Mouse (Mus musculus): ENCODE results near the gene Phf24. TPM values are rescaled to one million over a fixed set of nuclear protein-coding genes. Genes with fewer than 3 reads are reported as not detected.

The Phf24 gene
- 2.2 and 2.9 TPM in 2 replicates for polyA plus RNA-seq (2014; fragmentation: Nextera tagmentation; extraction: Ambion mirVana)

- ATAC-seq (ENCODE audit: low FRiP score) (peak; percentile 87), DNase-seq (ENCODE audit: low spot score, missing footprints) (peak; percentile 94)
- Histone ChIP-seq H3K4me3 (ENCODE audit: low read depth, low read length) (peak within 1 kb of the TSS; percentile 62), H3K27ac (ENCODE audit: low read depth, low read length) (no peak within 1 kb of the TSS), H3K4me1 (ENCODE audit: control insufficient read depth, insufficient read depth, low read length) (peaks cover 3% of the 10 kb centered on the region; the same call in 1 of the 2 replicates), H3K4me2 (peak within 1 kb of the TSS; percentile 81), H3K27me3 (ENCODE audit: control insufficient read depth, insufficient read depth, low read length) (peaks cover 21% of the 10 kb centered on the region), H3K9me3 (ENCODE audit: control insufficient read depth, low read length) (no peaks in the 10 kb centered on the region), H3K9ac (ENCODE audit: low read length) (peak within 1 kb of the TSS; percentile 76), H3K36me3 (ENCODE audit: control insufficient read depth, insufficient read depth, low read length) (no peaks in the 10 kb centered on the region)
- WGBS: under 1% methylated on average over 45 of the region's 90 CpGs
These were observed at the start of gene Phf24 for GRCm38 (mm10) chr4:42916617-42917401. Phf24 (plus strand) TSS chr4:42916660.

GRCm38 (mm10) chr4:42867390-42867789, 49.1 kb upstream of the Phf24 start:
- DNase-seq (ENCODE audit: low spot score, missing footprints) (no peak), ATAC-seq (ENCODE audit: low FRiP score) (no peak)
- Histone ChIP-seq H3K9ac (ENCODE audit: low read length) (no peak overlapping the region), H3K36me3 (ENCODE audit: control insufficient read depth, insufficient read depth, low read length) (no peaks in the 10 kb centered on the region), H3K4me1 (ENCODE audit: control insufficient read depth, insufficient read depth, low read length) (no peaks in the 10 kb centered on the region), H3K27ac (ENCODE audit: low read depth, low read length) (no peak overlapping the region), H3K4me2 (no peak overlapping the region), H3K9me3 (ENCODE audit: control insufficient read depth, low read length) (no peaks in the 10 kb centered on the region), H3K27me3 (ENCODE audit: control insufficient read depth, insufficient read depth, low read length) (no peaks in the 10 kb centered on the region), H3K4me3 (ENCODE audit: low read depth, low read length) (no peak overlapping the region)
- WGBS: 80% methylated on average over 3 of the region's 3 CpGs

GRCm38 (mm10) chr4:42868193-42868592, 48.3 kb upstream of the Phf24 start:
- Histone ChIP-seq H3K4me1 (ENCODE audit: control insufficient read depth, insufficient read depth, low read length) (no peaks in the 10 kb centered on the region), H3K4me3 (ENCODE audit: low read depth, low read length) (no peak overlapping the region), H3K27ac (ENCODE audit: low read depth, low read length) (no peak overlapping the region), H3K36me3 (ENCODE audit: control insufficient read depth, insufficient read depth, low read length) (no peaks in the 10 kb centered on the region), H3K27me3 (ENCODE audit: control insufficient read depth, insufficient read depth, low read length) (no peaks in the 10 kb centered on the region), H3K4me2 (no peak overlapping the region), H3K9me3 (ENCODE audit: control insufficient read depth, low read length) (no peaks in the 10 kb centered on the region), H3K9ac (ENCODE audit: low read length) (no peak overlapping the region)
- ATAC-seq (ENCODE audit: low FRiP score) (no peak), DNase-seq (ENCODE audit: low spot score, missing footprints) (no peak)
- WGBS: 83% methylated on average over 5 of the region's 5 CpGs

GRCm38 (mm10) chr4:42870748-42871147, 45.7 kb upstream of the Phf24 start:
- H3K36me3 ChIP-seq (ENCODE audit: control insufficient read depth, insufficient read depth, low read length): no peaks in the 10 kb centered on the region
- H3K4me3 ChIP-seq (ENCODE audit: low read depth, low read length): no peak overlapping the region
- no peaks in the 10 kb centered on the region for H3K4me1 ChIP-seq (ENCODE audit: control insufficient read depth, insufficient read depth, low read length)
- H3K27ac ChIP-seq (ENCODE audit: low read depth, low read length): no peak overlapping the region
- no peaks in the 10 kb centered on the region for H3K9me3 ChIP-seq (ENCODE audit: control insufficient read depth, low read length)
- 81% methylated on average over 5 of the region's 5 CpGs for WGBS
- no peak overlapping the region for H3K9ac ChIP-seq (ENCODE audit: low read length)
- ATAC-seq (ENCODE audit: low FRiP score) (no peak), DNase-seq (ENCODE audit: low spot score, missing footprints) (peak; percentile 84)
- no peak overlapping the region for H3K4me2 ChIP-seq
- H3K27me3 ChIP-seq (ENCODE audit: control insufficient read depth, insufficient read depth, low read length): no peaks in the 10 kb centered on the region

- H3K27me3 ChIP-seq (ENCODE audit: control insufficient read depth, insufficient read depth, low read length): no peaks in the 10 kb centered on the region
These were observed 44.3 kb upstream of the Phf24 start for GRCm38 (mm10) chr4:42872151-42872550.

GRCm38 (mm10) chr4:42872746-42873435, 43.6 kb upstream of the Phf24 start:
- Histone ChIP-seq H3K9me3 (ENCODE audit: control insufficient read depth, low read length) (no peaks in the 10 kb centered on the region), H3K4me3 (ENCODE audit: low read depth, low read length) (no peak overlapping the region), H3K27ac (ENCODE audit: low read depth, low read length) (no peak overlapping the region), H3K4me1 (ENCODE audit: control insufficient read depth, insufficient read depth, low read length) (no peaks in the 10 kb centered on the region), H3K36me3 (ENCODE audit: control insufficient read depth, insufficient read depth, low read length) (no peaks in the 10 kb centered on the region), H3K9ac (ENCODE audit: low read length) (no peak overlapping the region), H3K27me3 (ENCODE audit: control insufficient read depth, insufficient read depth, low read length) (no peaks in the 10 kb centered on the region), H3K4me2 (no peak overlapping the region)
- no peak for ATAC-seq (ENCODE audit: low FRiP score)
- no peak for DNase-seq (ENCODE audit: low spot score, missing footprints)
- WGBS: 85% methylated on average over 16 of the region's 16 CpGs

More at GRCm38 (mm10) chr4:42872151-42872550, 44.3 kb upstream of the Phf24 start:
- ATAC-seq (ENCODE audit: low FRiP score) (no peak), DNase-seq (ENCODE audit: low spot score, missing footprints) (no peak)
- H3K4me2 ChIP-seq: no peak overlapping the region
- H3K27ac ChIP-seq (ENCODE audit: low read depth, low read length): no peak overlapping the region
- H3K4me1 ChIP-seq (ENCODE audit: control insufficient read depth, insufficient read depth, low read length): no peaks in the 10 kb centered on the region
- 90% methylated on average over 7 of the region's 7 CpGs for WGBS
- H3K4me3 ChIP-seq (ENCODE audit: low read depth, low read length): no peak overlapping the region
- no peak overlapping the region for H3K9ac ChIP-seq (ENCODE audit: low read length)
- H3K36me3 ChIP-seq (ENCODE audit: control insufficient read depth, insufficient read depth, low read length): no peaks in the 10 kb centered on the region
- no peaks in the 10 kb centered on the region for H3K9me3 ChIP-seq (ENCODE audit: control insufficient read depth, low read length)

- no peak for DNase-seq (ENCODE audit: low spot score, missing footprints)
- H3K36me3 ChIP-seq (ENCODE audit: control insufficient read depth, insufficient read depth, low read length): no peaks in the 10 kb centered on the region
- H3K4me2 ChIP-seq: no peak within 1 kb of the TSS
- H3K27ac ChIP-seq (ENCODE audit: low read depth, low read length): no peak within 1 kb of the TSS
- no peaks in the 10 kb centered on the region for H3K9me3 ChIP-seq (ENCODE audit: control insufficient read depth, low read length)
- H3K4me1 ChIP-seq (ENCODE audit: control insufficient read depth, insufficient read depth, low read length): no peaks in the 10 kb centered on the region
- no peaks in the 10 kb centered on the region for H3K27me3 ChIP-seq (ENCODE audit: control insufficient read depth, insufficient read depth, low read length)
- no peak within 1 kb of the TSS for H3K9ac ChIP-seq (ENCODE audit: low read length)
- ATAC-seq (ENCODE audit: low FRiP score): no peak
- no peak within 1 kb of the TSS for H3K4me3 ChIP-seq (ENCODE audit: low read depth, low read length)
- WGBS: 88% methylated on average over 7 of the region's 7 CpGs
These were observed 42.3 kb upstream of the Phf24 start, which contains the start of gene Fam205c for GRCm38 (mm10) chr4:42874134-42874533. Fam205c (minus strand) TSS chr4:42874234.

- WGBS: 48% methylated on average over 5 of the region's 5 CpGs
- no peaks in the 10 kb centered on the region for H3K4me1 ChIP-seq (ENCODE audit: control insufficient read depth, insufficient read depth, low read length)
These were observed 39.7 kb upstream of the Phf24 start for GRCm38 (mm10) chr4:42876586-42877291.

More at GRCm38 (mm10) chr4:42876586-42877291, 39.7 kb upstream of the Phf24 start:
- peak; percentile 86 for ATAC-seq (ENCODE audit: low FRiP score)
- Histone ChIP-seq H3K27ac (ENCODE audit: low read depth, low read length) (no peak overlapping the region), H3K9ac (ENCODE audit: low read length) (no peak overlapping the region), H3K9me3 (ENCODE audit: control insufficient read depth, low read length) (no peaks in the 10 kb centered on the region), H3K4me2 (no peak overlapping the region), H3K4me3 (ENCODE audit: low read depth, low read length) (no peak overlapping the region), H3K36me3 (ENCODE audit: control insufficient read depth, insufficient read depth, low read length) (no peaks in the 10 kb centered on the region), H3K27me3 (ENCODE audit: control insufficient read depth, insufficient read depth, low read length) (no peaks in the 10 kb centered on the region)
- DNase-seq (ENCODE audit: low spot score, missing footprints): peak; percentile 95
